Mouse (Mus musculus): Measurements from ENCODE around the gene Pea15a. TPM values are rescaled to one million over a fixed set of nuclear protein-coding genes. Genes with fewer than 3 reads are reported as not detected.
"Not testable (repeated sequence)": the region's sequence is repeated elsewhere in the genome, so short reads cannot be mapped to it uniquely, and the experiment has no call there.

Pea15a gene
- 295 and 370 TPM in 2 replicates for polyA plus RNA-seq (2016; fragmentation: Nextera tagmentation; extraction: Ambion mirVana)

GRCm38 (mm10) chr1:172206141-172206917 is at the start of gene Pea15a:
Pea15a (minus strand) TSS chr1:172206804.
- peak; percentile 88 for DNase-seq (ENCODE audit: low spot score)
- under 1% methylated on average over 40 of the region's 40 CpGs for WGBS
- Histone ChIP-seq H3K27ac (peak within 1 kb of the TSS; percentile 94), H3K27me3 (ENCODE audit: insufficient read depth, poor library complexity, severe bottlenecking) (no peaks in the 10 kb centered on the region), H3K9me3 (no peaks in the 10 kb centered on the region), H3K36me3 (peaks cover 9% of the 10 kb centered on the region), H3K4me1 (replicated peaks) (peaks cover 62% of the 10 kb centered on the region), H3K4me3 (peak within 1 kb of the TSS; percentile 69)

GRCm38 (mm10) chr1:172247679-172248078 is 41.1 kb upstream of the Pea15a start:
- peaks cover 41% of the 10 kb centered on the region for H3K27me3 ChIP-seq (ENCODE audit: insufficient read depth, poor library complexity, severe bottlenecking)
- no peaks in the 10 kb centered on the region for H3K36me3 ChIP-seq
- peak; percentile 61 for DNase-seq (ENCODE audit: low spot score)
- H3K4me1 ChIP-seq (replicated peaks): peaks cover 29% of the 10 kb centered on the region
- no peaks in the 10 kb centered on the region for H3K9me3 ChIP-seq
- 58% methylated on average over 2 of the region's 2 CpGs for WGBS
- H3K4me3 ChIP-seq: no peak overlapping the region
- peak overlapping the region; percentile 57; the same call in 1 of the 2 replicates for H3K27ac ChIP-seq

- peak overlapping the region; percentile 57; the same call in 1 of the 2 replicates for H3K27ac ChIP-seq
- 79% methylated on average over 4 of the region's 4 CpGs for WGBS
These were observed 40.6 kb upstream of the Pea15a start for GRCm38 (mm10) chr1:172247216-172247615.

GRCm38 (mm10) chr1:172244645-172245044 is 38.0 kb upstream of the Pea15a start:
- H3K27me3 ChIP-seq (ENCODE audit: insufficient read depth, poor library complexity, severe bottlenecking): peaks cover 41% of the 10 kb centered on the region
- peaks cover 53% of the 10 kb centered on the region for H3K4me1 ChIP-seq (replicated peaks)
- WGBS: 39% methylated on average over 23 of the region's 23 CpGs
- not testable (repeated sequence) for H3K27ac ChIP-seq; H3K36me3 ChIP-seq; DNase-seq (ENCODE audit: low spot score); H3K9me3 ChIP-seq
- peak overlapping the region; percentile 27 for H3K4me3 ChIP-seq

More at GRCm38 (mm10) chr1:172247216-172247615, 40.6 kb upstream of the Pea15a start:
- Histone ChIP-seq H3K4me1 (replicated peaks) (peaks cover 33% of the 10 kb centered on the region), H3K27me3 (ENCODE audit: insufficient read depth, poor library complexity, severe bottlenecking) (peaks cover 41% of the 10 kb centered on the region), H3K4me3 (no peak overlapping the region), H3K36me3 (no peaks in the 10 kb centered on the region), H3K9me3 (no peaks in the 10 kb centered on the region)
- DNase-seq (ENCODE audit: low spot score): no peak

GRCm38 (mm10) chr1:172243547-172244205 is 37.1 kb upstream of the Pea15a start:
- WGBS: 29% methylated on average over 16 of the region's 16 CpGs
- Histone ChIP-seq H3K27me3 (ENCODE audit: insufficient read depth, poor library complexity, severe bottlenecking) (peaks cover 41% of the 10 kb centered on the region), H3K27ac (peak overlapping the region; percentile 75; the same call in 1 of the 2 replicates), H3K36me3 (no peaks in the 10 kb centered on the region), H3K4me3 (peak overlapping the region; percentile 27; the same call in 1 of the 2 replicates), H3K4me1 (replicated peaks) (peaks cover 53% of the 10 kb centered on the region), H3K9me3 (no peaks in the 10 kb centered on the region)
- no peak for DNase-seq (ENCODE audit: low spot score)

- Histone ChIP-seq H3K4me3 (no peak overlapping the region), H3K36me3 (no peaks in the 10 kb centered on the region), H3K9me3 (no peaks in the 10 kb centered on the region), H3K27me3 (ENCODE audit: insufficient read depth, poor library complexity, severe bottlenecking) (peaks cover 41% of the 10 kb centered on the region), H3K4me1 (replicated peaks) (peaks cover 50% of the 10 kb centered on the region), H3K27ac (peak overlapping the region; percentile 75)
- DNase-seq (ENCODE audit: low spot score): peak; percentile 45
- WGBS: 33% methylated on average over 2 of the region's 2 CpGs
These were observed 35.8 kb upstream of the Pea15a start for GRCm38 (mm10) chr1:172242401-172242800.

- Histone ChIP-seq H3K4me3 (no peak overlapping the region), H3K27me3 (ENCODE audit: insufficient read depth, poor library complexity, severe bottlenecking) (peaks cover 32% of the 10 kb centered on the region), H3K27ac (peak overlapping the region; percentile 75), H3K4me1 (replicated peaks) (peaks cover 47% of the 10 kb centered on the region), H3K36me3 (no peaks in the 10 kb centered on the region), H3K9me3 (no peaks in the 10 kb centered on the region)
- no peak for DNase-seq (ENCODE audit: low spot score)
- WGBS: 26% methylated on average over 6 of the region's 6 CpGs
These were observed 34.5 kb upstream of the Pea15a start for GRCm38 (mm10) chr1:172240945-172241708.

GRCm38 (mm10) chr1:172229215-172229614 is 22.6 kb upstream of the Pea15a start:
- H3K27me3 ChIP-seq (ENCODE audit: insufficient read depth, poor library complexity, severe bottlenecking): peaks cover 3% of the 10 kb centered on the region; the same call in 1 of the 2 replicates
- H3K4me1 ChIP-seq (replicated peaks): no peaks in the 10 kb centered on the region
- H3K4me3 ChIP-seq: no peak overlapping the region
- 80% methylated on average over 1 of the region's 1 CpGs for WGBS
- no peak overlapping the region for H3K27ac ChIP-seq
- H3K36me3 ChIP-seq: no peaks in the 10 kb centered on the region
- DNase-seq (ENCODE audit: low spot score): no peak
- H3K9me3 ChIP-seq: no peaks in the 10 kb centered on the region

- Histone ChIP-seq H3K4me1 (replicated peaks) (no peaks in the 10 kb centered on the region), H3K4me3 (no peak overlapping the region), H3K27me3 (ENCODE audit: insufficient read depth, poor library complexity, severe bottlenecking) (peaks cover 7% of the 10 kb centered on the region; the same call in 1 of the 2 replicates), H3K36me3 (no peaks in the 10 kb centered on the region), H3K27ac (no peak overlapping the region), H3K9me3 (no peaks in the 10 kb centered on the region)
- WGBS: 87% methylated on average over 2 of the region's 2 CpGs
- no peak for DNase-seq (ENCODE audit: low spot score)
These were observed 21.6 kb upstream of the Pea15a start for GRCm38 (mm10) chr1:172228209-172228608.

GRCm38 (mm10) chr1:172221297-172222063 is 14.9 kb upstream of the Pea15a start:
- H3K27ac ChIP-seq: peak overlapping the region; percentile 85
- H3K9me3 ChIP-seq: no peaks in the 10 kb centered on the region
- peak; percentile 44 for DNase-seq (ENCODE audit: low spot score)
- H3K36me3 ChIP-seq: no peaks in the 10 kb centered on the region
- H3K27me3 ChIP-seq (ENCODE audit: insufficient read depth, poor library complexity, severe bottlenecking): peaks cover 4% of the 10 kb centered on the region; the same call in 1 of the 2 replicates
- no peak overlapping the region for H3K4me3 ChIP-seq
- 30% methylated on average over 11 of the region's 11 CpGs for WGBS
- peaks cover 61% of the 10 kb centered on the region for H3K4me1 ChIP-seq (replicated peaks)

GRCm38 (mm10) chr1:172220414-172220813 is 13.8 kb upstream of the Pea15a start:
- H3K27ac ChIP-seq: peak overlapping the region; percentile 85
- no peaks in the 10 kb centered on the region for H3K36me3 ChIP-seq
- no peak overlapping the region for H3K4me3 ChIP-seq
- DNase-seq (ENCODE audit: low spot score): no peak
- WGBS: 60% methylated on average over 10 of the region's 10 CpGs
- H3K4me1 ChIP-seq (replicated peaks): peaks cover 61% of the 10 kb centered on the region
- peaks cover 4% of the 10 kb centered on the region; the same call in 1 of the 2 replicates for H3K27me3 ChIP-seq (ENCODE audit: insufficient read depth, poor library complexity, severe bottlenecking)
- H3K9me3 ChIP-seq: no peaks in the 10 kb centered on the region

All from hindbrain, embryonic 10.5 days (tissue).